ENCODE assay signal across 8 mouse cellular contexts in genomic region chr9:32158837-32159543, GRCm38 (mm10). TPM values are rescaled to one million over a fixed set of nuclear protein-coding genes. Genes with fewer than 3 reads are reported as not detected.
A peak's percentile ranks its signal among the peaks of the same experiment; 100 is the strongest.
DNase-seq lines count a peak whose midpoint lies in the region; TF ChIP-seq lines count a peak whose summit lies in the region.

No protein-coding gene starts in this region.

- TF ChIP-seq CTCF in lung, adult 2 months (IDR thresholded peaks at IDR 0.05; ENCODE audit: insufficient read depth, low read length) = peak; percentile 97

- H3K4me1 ChIP-seq in lung, adult 2 months (ENCODE audit: control insufficient read depth, insufficient read depth, low read length) = no peaks in the 10 kb centered on the region

- intact Hi-C loops in heart, postnatal 14 days (cut with DNase I) = loop anchor here (1.0 to 5.0 kb wide), 3 partner anchors 127 to 212 kb away; no protein-coding TSS in a partner anchor

- WGBS in large intestine, adult 2 months = 28% methylated on average over 3 of the region's 3 CpGs
- WGBS in lung, adult 2 months = 25% methylated on average over 3 of the region's 3 CpGs

- TF ChIP-seq POLR2A in lung, adult 2 months (IDR thresholded peaks at IDR 0.05; ENCODE audit: borderline replicate concordance, extremely low read depth, low read depth, low read length) = no peak

- DNase-seq in CD4-positive helper T cell, adult 2 months (ENCODE audit: low read depth, low spot score) = peak; percentile 52
- peak; percentile 79 for DNase-seq in adrenal gland, postnatal 10 days
- peak; percentile 51 for DNase-seq in embryo, embryonic 11.5 days (ENCODE audit: low read depth, low spot score)
- DNase-seq in heart, postnatal 14 days = peak; percentile 72 to 80
- DNase-seq in large intestine, adult 2 months (ENCODE audit: low read depth, low spot score) = peak; percentile 60
- DNase-seq in lung, adult 2 months = peak; percentile 66
- DNase-seq in ovary, postnatal 14 days (ENCODE audit: low spot score) = peak; percentile 66
- peak; percentile 52 to 67 for DNase-seq in thymus, postnatal 36 days

- H3K4me3 ChIP-seq in lung, adult 2 months (replicated peaks; ENCODE audit: extremely low read depth, low read depth, low read length) = no peak overlapping the region

RNA-seq across cellular contexts. Expression of gene Arhgap32, which starts 43.1 kb away (rescaled TPM):
- 10 to 100 TPM; 38.2 to 39.2 TPM for total RNA-seq in adrenal gland, postnatal 10 days (2021)
- 10 to 100 TPM; 25.5 to 30.7 TPM for total RNA-seq in heart, postnatal 14 days (2021)
- 8.2 and 11.9 TPM in 2 replicates for polyA plus RNA-seq in large intestine, adult 2 months (2012; rRNA removed)
- polyA plus RNA-seq in lung, adult 2 months (2012; rRNA removed) = 4.3 and 9.2 TPM in 2 replicates
